Mouse (Mus musculus): ENCODE measurements at regions not wholly inside any gene's neighbourhood (a gene's known extent, or its start where the extent isn't known, plus 50 kb on each side); places are given as distances from the start of the nearest gene placed in this dataset.
"Not testable (repeated sequence)": the region's sequence is repeated elsewhere in the genome, so short reads cannot be mapped to it uniquely, and the experiment has no call there.

DNA sequence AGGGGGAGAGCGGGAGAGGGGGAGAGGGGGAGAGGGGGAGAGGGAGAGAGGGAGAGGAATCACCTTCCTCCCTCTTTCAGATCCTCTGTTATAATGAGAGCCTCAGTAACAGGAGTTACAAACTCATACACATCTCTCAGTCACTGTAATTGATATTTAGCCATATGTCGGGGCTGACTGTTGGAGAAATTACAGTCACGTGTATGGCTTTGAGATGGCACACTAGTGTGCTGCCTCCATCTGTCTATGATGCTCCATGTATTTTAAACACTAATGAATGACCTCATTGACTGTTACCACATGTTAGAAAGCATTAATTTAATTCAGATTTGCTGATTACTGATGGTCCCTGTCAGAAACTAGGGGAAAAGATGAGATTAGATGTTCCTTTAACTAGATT is 102.1 kb upstream of the Wdfy3 start:
- no peak for DNase-seq
- Histone ChIP-seq H3K4me2 (ENCODE audit: low read depth, low read length) (no peak overlapping the region), H3K9me3 (ENCODE audit: low read length) (no peaks in the 10 kb centered on the region), H3K27ac (ENCODE audit: low read depth) (no peak overlapping the region), H3K4me3 (ENCODE audit: low read depth, low read length) (no peak overlapping the region), H3K4me1 (ENCODE audit: insufficient read depth) (no peaks in the 10 kb centered on the region), H3K9ac (replicated peaks) (no peak overlapping the region), H3K27me3 (ENCODE audit: insufficient read depth, low read length) (no peaks in the 10 kb centered on the region), H3K36me3 (replicated peaks; ENCODE audit: insufficient read depth, low read length) (no peaks in the 10 kb centered on the region)
- no peak for TF ChIP-seq EP300 (IDR thresholded peaks at IDR 0.05; ENCODE audit: low read depth)
- no peak for TF ChIP-seq CTCF (IDR thresholded peaks at IDR 0.05; ENCODE audit: low read depth)
- ATAC-seq = no peak
- 68% methylated on average over 2 of the region's 3 CpGs for WGBS (ENCODE audit: insufficient replicate concordance)

DNA sequence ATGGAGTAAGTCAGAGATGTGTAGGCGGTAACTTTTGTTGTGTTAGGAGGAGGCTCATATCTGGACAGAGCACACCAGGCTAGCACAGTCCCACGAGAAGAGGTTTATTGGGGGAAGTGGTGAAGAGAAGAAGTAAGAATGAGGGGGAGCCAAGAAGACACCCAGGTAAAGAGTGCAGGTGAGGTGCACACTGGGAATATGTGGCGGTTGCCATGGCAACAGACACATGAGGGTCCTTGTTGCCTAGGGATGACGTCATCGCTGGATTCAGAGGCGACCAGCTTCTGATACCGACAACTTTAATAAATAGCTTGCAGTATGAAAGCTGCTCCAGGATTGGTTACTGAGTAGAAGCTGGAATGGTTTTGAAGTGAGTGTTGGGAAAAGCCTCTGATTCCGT is 110.5 kb upstream of the Wdfy3 start:
- no peak for ATAC-seq
- Histone ChIP-seq H3K4me2 (ENCODE audit: low read depth, low read length) (no peak overlapping the region), H3K9ac (replicated peaks) (no peak overlapping the region), H3K9me3 (ENCODE audit: low read length) (no peaks in the 10 kb centered on the region), H3K4me3 (ENCODE audit: low read depth, low read length) (no peak overlapping the region), H3K27ac (ENCODE audit: low read depth) (no peak overlapping the region), H3K36me3 (replicated peaks; ENCODE audit: insufficient read depth, low read length) (no peaks in the 10 kb centered on the region), H3K4me1 (ENCODE audit: insufficient read depth) (no peaks in the 10 kb centered on the region), H3K27me3 (ENCODE audit: insufficient read depth, low read length) (no peaks in the 10 kb centered on the region)
- TF ChIP-seq CTCF (IDR thresholded peaks at IDR 0.05; ENCODE audit: low read depth) (no peak), EP300 (IDR thresholded peaks at IDR 0.05; ENCODE audit: low read depth) (no peak)
- DNase-seq = no peak
- 82% methylated on average over 8 of the region's 8 CpGs for WGBS (ENCODE audit: insufficient replicate concordance)

DNA sequence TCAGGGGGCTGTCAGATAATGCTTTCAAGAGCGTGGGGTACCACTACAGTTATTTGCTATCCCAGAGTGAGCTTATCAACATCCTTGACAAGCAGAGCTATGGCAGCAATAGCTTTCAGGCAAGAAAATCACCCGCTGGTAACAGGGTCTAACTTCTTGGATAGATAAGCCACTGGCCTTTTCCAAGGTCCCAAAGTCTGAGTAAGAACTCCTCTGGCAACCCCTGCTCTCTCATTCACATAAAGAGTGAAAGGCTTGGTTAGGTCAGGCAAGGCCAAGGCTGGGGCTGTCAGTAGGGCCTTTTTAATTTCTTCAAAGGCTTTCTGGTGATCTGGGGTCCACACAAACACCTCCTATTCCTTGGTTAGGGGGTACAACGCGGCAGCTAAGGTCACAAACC is 119.2 kb upstream of the Wdfy3 start:
- H3K9me3 ChIP-seq (ENCODE audit: low read length); H3K4me1 ChIP-seq (ENCODE audit: insufficient read depth); H3K4me2 ChIP-seq (ENCODE audit: low read depth, low read length); H3K9ac ChIP-seq (replicated peaks); ATAC-seq; H3K27ac ChIP-seq (ENCODE audit: low read depth); H3K36me3 ChIP-seq (replicated peaks; ENCODE audit: insufficient read depth, low read length); H3K27me3 ChIP-seq (ENCODE audit: insufficient read depth, low read length); H3K4me3 ChIP-seq (ENCODE audit: low read depth, low read length); DNase-seq: not testable (repeated sequence)
- 67% methylated on average over 4 of the region's 4 CpGs for WGBS (ENCODE audit: insufficient replicate concordance)

DNA sequence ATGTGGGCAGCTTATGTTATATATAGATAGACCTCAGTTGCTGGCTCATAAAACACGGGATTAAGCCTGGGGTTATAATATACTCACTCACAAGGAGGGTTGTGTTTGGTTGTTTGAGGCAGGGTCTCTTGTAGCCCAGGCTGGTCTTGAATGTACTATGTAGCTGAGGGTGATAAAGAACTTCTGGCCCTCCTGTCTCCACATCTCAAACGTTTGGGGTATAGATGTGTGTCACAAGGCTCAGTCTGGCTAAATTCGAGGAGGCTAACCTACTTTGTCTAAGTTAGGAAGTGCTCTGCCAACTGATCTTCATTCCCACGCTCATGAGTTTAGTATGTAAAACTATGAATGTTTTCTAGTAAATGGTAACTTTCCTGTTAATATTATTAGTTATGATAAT is 136.7 kb upstream of the Wdfy3 start:
- Histone ChIP-seq H3K9ac (replicated peaks) (no peak overlapping the region), H3K27ac (ENCODE audit: low read depth) (no peak overlapping the region), H3K4me2 (ENCODE audit: low read depth, low read length) (no peak overlapping the region), H3K36me3 (replicated peaks; ENCODE audit: insufficient read depth, low read length) (no peaks in the 10 kb centered on the region), H3K9me3 (ENCODE audit: low read length) (no peaks in the 10 kb centered on the region), H3K27me3 (ENCODE audit: insufficient read depth, low read length) (no peaks in the 10 kb centered on the region), H3K4me3 (ENCODE audit: low read depth, low read length) (no peak overlapping the region), H3K4me1 (ENCODE audit: insufficient read depth) (no peaks in the 10 kb centered on the region)
- TF ChIP-seq EP300 (IDR thresholded peaks at IDR 0.05; ENCODE audit: low read depth) = no peak
- DNase-seq = no peak
- no peak for ATAC-seq
- 45% methylated on average over 4 of the region's 4 CpGs for WGBS (ENCODE audit: insufficient replicate concordance)

DNA sequence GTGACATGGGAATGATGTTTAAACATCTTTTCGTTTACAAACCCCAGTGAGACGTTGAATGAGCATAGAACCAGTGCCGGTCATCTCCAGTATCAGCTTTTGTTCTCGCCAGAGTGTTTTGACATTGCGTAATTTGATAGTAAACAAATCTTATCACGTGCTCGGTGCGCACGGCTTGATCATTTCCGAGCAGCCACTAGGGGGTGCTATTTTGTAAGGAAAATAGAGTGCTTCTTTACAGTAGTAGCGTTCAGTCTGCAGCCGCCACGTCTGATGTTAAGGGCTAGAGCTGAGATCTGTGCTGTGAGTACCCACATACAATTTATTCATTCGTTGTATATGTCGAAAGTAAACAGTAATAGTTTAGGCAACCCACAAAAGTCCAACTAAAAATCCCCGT is 137.2 kb upstream of the Wdfy3 start:
- no peaks in the 10 kb centered on the region for H3K36me3 ChIP-seq (replicated peaks; ENCODE audit: insufficient read depth, low read length)
- 4% methylated on average over 16 of the region's 16 CpGs for WGBS (ENCODE audit: insufficient replicate concordance)
- H3K27ac ChIP-seq (ENCODE audit: low read depth) = no peak overlapping the region
- TF ChIP-seq CTCF (IDR thresholded peaks at IDR 0.05; ENCODE audit: low read depth) (peak; percentile 74), EP300 (IDR thresholded peaks at IDR 0.05; ENCODE audit: low read depth) (no peak)
- H3K4me2 ChIP-seq (ENCODE audit: low read depth, low read length) = no peak overlapping the region
- H3K9me3 ChIP-seq (ENCODE audit: low read length) = no peaks in the 10 kb centered on the region
- DNase-seq (peak; percentile 59), ATAC-seq (peak; percentile 59; the same call in 1 of the 2 replicates)
- no peak overlapping the region for H3K9ac ChIP-seq (replicated peaks)
- no peaks in the 10 kb centered on the region for H3K4me1 ChIP-seq (ENCODE audit: insufficient read depth)
- H3K27me3 ChIP-seq (ENCODE audit: insufficient read depth, low read length) = no peaks in the 10 kb centered on the region
- no peak overlapping the region for H3K4me3 ChIP-seq (ENCODE audit: low read depth, low read length)

DNA sequence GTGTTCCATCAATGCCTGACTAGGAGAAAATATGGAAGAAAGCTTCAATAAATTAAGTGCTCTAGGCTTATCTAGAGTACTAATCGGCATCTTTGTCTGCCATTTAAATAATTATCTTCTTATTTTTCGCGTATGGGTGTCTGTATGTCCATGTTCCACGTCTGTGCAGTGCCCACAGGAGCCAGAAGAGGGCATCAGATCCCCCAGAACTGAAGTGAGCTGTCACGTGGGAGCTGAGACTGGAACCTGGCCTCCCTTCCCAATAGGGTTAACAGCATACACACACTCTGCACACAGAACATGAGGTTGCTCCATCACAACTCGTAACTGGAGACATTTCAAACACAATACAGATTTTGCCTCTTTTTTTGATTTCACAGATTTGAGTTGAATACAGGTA is 143.4 kb upstream of the Wdfy3 start:
- H3K4me2 ChIP-seq (ENCODE audit: low read depth, low read length) = no peak overlapping the region
- no peaks in the 10 kb centered on the region for H3K9me3 ChIP-seq (ENCODE audit: low read length)
- H3K27ac ChIP-seq (ENCODE audit: low read depth) = no peak overlapping the region
- H3K4me1 ChIP-seq (ENCODE audit: insufficient read depth) = no peaks in the 10 kb centered on the region
- no peak overlapping the region for H3K9ac ChIP-seq (replicated peaks)
- ATAC-seq (no peak), DNase-seq (peak; percentile 21)
- no peaks in the 10 kb centered on the region for H3K36me3 ChIP-seq (replicated peaks; ENCODE audit: insufficient read depth, low read length)
- H3K4me3 ChIP-seq (ENCODE audit: low read depth, low read length) = no peak overlapping the region
- WGBS (ENCODE audit: insufficient replicate concordance) = 51% methylated on average over 6 of the region's 6 CpGs
- TF ChIP-seq CTCF (IDR thresholded peaks at IDR 0.05; ENCODE audit: low read depth) (peak; percentile 38), EP300 (IDR thresholded peaks at IDR 0.05; ENCODE audit: low read depth) (no peak)
- no peaks in the 10 kb centered on the region for H3K27me3 ChIP-seq (ENCODE audit: insufficient read depth, low read length)

DNA sequence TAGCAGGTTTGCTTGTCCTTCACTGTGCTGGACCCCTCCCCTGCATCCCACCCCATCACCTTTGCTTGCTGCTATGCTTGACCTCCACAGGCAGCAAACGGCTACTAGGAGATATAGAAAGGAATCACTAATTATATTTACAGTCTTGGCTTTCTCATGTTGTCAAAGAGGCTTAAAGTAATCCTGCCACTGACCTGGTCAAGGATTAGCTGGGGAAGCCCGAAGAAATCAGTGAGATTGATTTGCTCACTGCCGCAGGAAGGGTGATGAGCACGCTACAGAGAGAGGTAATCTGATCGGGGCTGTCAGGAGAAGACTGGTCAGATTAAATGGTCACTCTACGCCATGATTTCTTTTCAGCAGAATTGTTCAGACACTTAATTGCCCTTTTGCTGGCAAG is 157.4 kb upstream of the Wdfy3 start:
- DNase-seq (no peak), ATAC-seq (no peak)
- Histone ChIP-seq H3K4me3 (ENCODE audit: low read depth, low read length) (no peak overlapping the region), H3K9ac (replicated peaks) (no peak overlapping the region), H3K4me2 (ENCODE audit: low read depth, low read length) (no peak overlapping the region), H3K36me3 (replicated peaks; ENCODE audit: insufficient read depth, low read length) (no peaks in the 10 kb centered on the region), H3K27ac (ENCODE audit: low read depth) (no peak overlapping the region), H3K9me3 (ENCODE audit: low read length) (no peaks in the 10 kb centered on the region), H3K4me1 (ENCODE audit: insufficient read depth) (no peaks in the 10 kb centered on the region), H3K27me3 (ENCODE audit: insufficient read depth, low read length) (no peaks in the 10 kb centered on the region)
- 52% methylated on average over 6 of the region's 6 CpGs for WGBS (ENCODE audit: insufficient replicate concordance)
- no peak for TF ChIP-seq CTCF (IDR thresholded peaks at IDR 0.05; ENCODE audit: low read depth)
- no peak for TF ChIP-seq EP300 (IDR thresholded peaks at IDR 0.05; ENCODE audit: low read depth)

All from liver, postnatal 0 days (tissue).